Mouse (Mus musculus) 3T3-L1 (cell line): ENCODE measurements at regions not wholly inside any gene's neighbourhood (a gene's known extent, or its start where the extent isn't known, plus 50 kb on each side); places are given as distances from the start of the nearest gene placed in this dataset.

Experiments
- DNase-seq: peaks from one replicate; pipeline ENCODE4 v3.0.0-alpha.2; 2015; ENCODE audit warnings: low read depth, low spot score

DNA sequence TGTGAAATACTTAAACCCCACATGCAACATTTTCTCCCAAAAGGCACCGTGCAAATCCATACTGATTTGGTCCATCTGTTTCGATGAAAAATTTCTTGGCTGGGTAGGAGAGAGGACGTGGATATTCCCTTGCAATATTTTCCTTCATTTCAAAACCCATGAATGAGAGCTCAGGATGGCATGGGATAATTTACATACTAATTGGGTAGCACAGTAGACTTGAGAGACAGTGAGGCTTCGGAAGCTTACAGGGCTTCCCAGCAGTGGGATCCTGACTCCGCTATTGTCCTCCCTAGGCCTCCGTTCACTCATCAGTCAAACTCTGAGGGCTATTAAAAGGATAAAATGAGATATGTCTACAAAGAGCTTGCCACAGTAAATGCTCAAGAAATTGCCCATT lies 59.8 kb downstream of the Sox3 start:
- DNase-seq = no peak

DNA sequence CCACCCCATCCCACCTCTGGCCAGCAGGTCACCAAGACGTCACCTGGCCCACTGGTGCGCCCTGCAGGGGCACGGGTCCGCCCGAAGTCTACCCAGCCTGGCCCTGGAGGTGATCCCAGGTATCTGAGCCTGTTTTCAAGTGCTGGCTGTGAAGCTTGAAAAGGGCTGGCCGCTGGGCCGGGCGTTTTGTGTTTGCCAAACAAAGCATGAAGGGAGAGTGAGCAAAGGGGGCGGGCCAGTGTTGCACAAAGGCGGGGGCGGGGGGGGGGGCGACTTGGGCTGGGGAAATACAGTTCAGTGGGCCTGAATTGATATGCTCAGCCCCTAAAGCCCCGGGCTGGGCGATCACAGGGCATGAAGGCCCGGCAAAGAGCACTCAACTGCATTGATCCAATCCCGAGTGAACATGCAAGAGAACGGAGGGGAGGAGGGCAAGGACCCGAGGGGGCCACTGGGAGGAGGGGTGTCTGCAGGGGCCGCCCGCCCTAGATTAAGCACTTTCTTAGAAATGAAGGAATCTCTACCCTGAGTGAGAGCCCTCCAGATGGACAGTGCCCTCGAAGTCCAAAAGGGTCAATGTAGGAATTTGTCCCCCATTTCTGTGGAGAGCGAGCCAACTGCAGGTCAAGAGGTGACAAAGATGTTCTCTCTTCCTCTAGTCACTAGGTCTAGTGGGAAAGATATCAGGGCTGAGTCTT lies 61.8 kb downstream of the Sox3 start:
- no peak for DNase-seq

DNA sequence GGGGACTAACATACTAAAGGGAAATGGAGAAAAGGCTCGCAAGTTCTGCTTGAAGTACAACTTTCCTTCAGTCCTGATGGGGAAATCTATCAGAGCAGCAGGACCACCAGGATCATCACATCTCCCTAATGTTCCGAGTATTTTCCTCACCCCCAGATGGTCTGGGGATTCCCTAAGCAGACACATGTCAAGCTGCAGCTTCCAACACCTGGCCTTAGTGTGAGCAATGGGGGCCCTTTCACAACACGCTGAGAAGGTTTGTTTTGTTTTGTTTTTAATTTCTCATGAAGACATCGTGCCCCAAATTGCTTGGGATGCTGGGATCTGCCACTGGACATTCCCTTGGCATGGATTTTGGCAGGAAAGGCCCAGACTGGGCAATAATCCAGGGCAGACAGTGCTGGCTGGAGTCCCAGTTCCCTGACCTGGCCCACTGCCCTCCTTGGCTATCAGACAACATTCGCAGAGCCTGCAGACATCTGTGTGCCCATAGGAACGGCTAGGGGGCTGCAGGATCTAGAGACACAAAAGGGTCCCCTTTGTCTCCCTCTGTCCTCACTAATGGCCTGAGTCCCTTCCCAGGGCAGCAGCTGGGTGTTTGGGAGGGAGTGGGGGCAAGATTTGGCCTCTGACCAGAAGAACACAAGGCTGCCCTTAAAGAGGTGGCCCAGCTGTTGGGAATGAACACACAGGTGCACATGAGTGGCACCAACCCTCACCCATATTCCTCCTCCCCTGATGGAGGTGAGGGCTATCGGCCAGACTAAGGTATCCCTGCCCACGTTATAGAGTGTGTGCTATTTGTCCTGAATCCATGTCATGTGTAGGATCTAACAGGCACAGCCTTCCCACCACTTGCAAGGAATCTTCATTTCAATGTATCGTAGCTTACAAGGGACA lies 67.8 kb downstream of the Sox3 start:
- DNase-seq = no peak

DNA sequence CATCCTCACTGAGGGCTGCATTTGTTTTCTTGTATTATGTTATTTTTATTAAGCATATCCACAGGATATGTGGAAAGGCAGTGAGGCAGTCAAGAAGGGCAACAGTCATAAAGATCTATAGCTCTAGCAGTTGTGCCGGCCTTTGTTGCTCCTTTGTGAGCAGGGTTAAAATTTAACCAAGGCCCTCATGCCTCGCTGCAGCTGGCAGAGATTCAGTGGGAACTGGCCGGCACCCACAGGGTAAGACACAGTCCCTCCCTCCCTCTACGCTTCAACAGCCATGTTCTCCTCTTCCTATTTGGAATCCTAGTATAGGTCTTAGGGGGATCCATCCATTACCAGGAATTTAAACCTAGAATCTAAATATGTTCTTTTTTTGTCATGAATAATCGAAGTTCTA lies 94.7 kb downstream of the Sox3 start:
- DNase-seq = no peak

DNA sequence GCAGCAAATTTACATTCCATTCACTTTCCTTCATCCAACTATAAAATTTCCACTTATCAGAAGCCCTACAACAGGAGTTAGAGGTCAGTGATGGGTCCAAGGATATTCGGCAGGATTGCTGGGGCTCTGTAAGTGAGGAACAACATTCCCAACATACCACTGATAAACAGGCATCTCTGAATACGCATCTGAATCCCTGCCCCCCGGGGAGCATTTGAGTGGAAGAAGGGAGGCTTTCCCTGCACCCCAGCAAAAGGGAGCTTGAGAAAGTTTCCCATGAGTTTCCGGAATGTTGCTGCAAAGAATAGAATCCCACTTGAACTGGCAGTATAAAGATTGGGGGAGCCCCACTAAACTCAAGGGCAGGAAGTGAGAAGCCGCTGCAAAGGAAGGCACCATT lies 112.5 kb downstream of the Sox3 start:
- DNase-seq = no peak

DNA sequence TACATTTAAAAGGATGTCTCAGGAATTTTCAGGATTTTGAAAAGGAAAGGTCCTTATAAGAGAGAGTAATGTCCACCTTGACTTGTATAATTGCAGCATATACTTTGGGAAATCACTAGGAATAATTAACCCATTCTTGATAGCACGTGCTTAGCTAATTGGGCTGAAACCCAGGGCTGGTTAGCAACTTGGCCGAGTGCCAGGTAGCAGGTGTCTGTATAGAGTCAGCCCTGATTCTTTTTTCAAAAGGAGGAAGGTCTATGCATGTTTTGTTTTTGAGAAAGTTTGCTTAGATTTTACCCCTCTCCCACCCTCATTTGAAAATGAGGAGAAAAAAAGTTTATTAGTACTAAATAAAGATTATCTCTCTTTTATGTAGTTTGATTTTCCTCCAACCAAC lies 113.1 kb downstream of the Sox3 start:
- no peak for DNase-seq

DNA sequence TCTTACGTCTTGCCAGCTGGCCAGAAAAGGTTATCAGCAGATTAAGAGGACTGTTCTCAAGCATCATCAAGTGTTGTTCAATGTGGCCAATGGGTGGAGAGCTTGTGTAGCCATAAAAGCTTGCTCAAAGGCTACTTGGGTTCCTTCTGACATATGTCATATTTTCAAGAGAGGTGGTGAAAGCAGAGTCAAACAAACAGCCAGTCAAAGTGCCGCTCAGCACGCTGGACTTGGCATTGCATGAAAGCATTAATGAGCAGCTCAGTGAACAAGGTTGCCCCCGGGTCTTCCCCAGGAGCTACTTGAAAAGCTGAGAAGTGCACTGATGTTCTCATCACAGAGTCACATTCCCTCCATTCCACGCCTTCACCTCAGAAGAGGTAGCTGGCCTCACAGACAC lies 119.6 kb downstream of the Sox3 start:
- DNase-seq = no peak

DNA sequence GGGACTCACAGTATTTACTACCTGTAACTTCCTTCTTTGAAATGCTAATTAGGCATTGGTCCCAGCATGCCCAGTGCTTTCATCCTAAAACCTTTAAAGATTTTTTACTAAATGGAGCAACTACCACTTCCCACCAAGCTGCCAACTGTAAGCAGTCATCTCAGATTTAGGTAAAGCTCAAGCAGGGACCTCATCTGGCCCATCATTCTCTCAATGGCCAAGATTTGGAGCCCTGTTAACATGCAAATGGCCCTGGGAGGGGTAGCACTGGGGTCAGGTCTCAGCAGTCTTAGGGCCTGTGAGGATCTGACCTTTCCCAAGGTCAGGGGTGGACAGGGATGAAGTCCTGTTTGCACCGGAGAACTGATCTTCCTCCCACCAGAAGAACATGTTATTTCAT lies 120.8 kb downstream of the Sox3 start:
- DNase-seq = no peak

DNA sequence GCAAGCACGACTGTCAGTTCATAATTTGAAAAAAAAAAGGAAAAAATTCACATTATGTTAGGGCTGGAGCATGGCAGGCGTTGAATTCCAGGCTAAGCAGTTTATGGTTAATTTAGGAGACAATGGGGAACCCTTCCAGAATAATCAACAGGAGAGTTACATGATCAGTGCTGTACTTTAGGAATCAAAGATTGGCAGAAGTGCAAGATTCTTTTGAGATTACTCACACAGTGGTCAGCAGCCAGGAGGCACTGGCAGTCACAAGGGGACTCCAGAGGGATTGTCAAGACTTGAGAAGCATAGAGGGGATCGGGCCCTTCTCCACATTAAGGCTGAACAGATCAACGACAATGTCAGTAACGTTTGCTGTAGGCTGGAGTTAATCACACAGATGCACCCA lies 142.8 kb downstream of the Sox3 start:
- peak; percentile 12 for DNase-seq

DNA sequence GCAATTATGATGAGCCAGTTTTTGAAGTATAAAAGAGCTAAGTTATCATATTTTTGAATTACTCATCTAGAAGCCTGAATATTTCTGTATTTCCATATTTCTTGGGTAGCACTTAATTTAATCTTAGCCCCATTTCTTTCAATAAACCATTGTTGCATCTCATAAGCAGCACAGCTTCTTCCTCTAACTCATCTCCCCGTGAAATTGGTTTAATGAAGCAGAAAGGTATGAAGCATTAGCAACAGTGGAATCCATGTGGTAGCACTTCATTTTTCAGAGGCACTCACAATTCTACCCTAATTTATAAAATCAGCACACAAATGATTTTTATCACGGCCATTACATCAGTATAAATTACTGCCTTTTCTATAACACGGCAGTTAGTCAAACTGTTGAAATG lies 149.3 kb downstream of the Sox3 start:
- DNase-seq = no peak

DNA sequence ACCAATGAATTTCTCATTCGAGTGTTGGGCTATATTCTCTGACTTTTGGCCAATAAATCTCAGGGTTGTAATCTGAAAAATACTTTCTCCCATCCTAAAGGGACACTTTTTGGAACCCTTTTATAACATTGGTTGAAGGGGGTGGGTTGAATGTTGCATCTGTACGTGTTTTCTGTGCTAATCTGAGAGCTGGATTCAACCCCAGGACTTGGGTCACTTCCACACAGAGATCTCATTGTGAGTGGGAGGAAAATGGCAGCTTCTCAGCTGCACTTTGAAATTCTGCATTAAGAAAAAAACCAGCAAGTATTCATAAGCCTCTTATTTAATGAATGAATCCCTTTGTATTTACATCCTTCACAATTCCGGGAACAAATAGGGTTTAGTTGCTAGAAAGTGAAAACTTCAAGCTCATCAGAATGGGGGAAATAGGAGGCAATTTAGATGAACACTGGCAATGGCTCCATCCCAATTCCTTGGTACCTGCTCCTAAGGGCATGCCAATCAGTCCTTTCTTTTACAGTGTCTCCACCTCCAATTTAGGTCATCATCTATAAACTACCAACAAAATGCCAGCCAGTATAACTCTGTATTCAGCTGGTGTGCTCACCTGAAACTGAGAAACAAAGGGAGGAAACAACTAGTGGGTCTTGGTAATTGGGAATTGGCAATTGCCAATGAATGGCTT lies 150.1 kb downstream of the Sox3 start:
- DNase-seq = no peak

DNA sequence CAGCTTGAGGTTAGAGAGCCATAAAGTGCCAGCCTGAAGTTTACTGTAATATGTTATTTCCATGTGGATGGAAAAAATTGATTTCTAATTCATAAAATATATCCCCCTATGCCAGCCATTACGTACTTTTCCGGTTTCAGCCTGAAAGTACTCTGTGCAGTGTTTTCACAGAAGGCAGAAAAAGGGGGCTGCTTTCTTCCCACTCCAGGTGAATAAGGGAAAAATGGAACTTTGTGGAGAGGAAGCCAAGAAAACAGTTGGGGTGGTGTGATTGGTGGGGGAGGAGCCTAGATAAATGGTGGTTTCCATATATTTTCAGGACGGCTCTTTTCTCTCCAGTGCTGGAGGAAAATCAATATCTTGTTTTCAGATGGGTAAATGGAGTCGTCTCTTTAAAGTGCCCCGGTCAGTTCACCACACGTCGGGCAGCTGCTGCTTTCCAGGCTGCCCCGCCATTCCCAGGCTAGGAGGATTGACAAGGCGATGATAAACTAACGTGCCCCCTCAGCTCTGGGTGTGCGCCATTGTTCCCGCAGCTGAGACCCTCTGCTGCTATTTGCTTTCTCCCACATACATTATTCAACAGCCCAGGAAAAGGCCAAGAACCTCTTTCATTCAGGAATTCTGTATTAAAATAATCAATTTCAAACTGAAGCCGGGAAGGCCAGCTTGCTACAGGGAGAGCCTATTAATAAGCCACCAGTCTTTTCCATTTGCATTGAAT lies 127.1 kb upstream of the Atp11c start:
- no peak for DNase-seq

DNA sequence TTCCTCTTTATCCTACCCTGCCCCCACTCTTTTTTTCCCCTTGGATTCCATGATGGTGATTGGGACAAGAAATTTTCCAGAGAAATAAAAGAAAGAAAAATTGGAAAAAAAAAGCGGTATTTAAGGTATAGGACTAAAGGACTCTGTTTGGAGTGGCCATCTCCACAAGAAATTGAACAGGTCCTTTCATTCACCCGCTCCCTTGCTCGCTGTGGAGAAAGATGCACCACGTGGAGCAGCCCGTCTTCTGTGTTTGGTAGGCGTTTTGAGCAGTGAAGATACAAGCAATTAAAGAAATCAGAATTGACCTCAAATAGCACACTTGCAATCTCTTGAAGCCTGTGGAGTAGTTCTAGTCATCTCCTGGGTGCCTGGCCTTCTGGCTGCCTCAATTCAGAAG lies 126.3 kb upstream of the Atp11c start:
- DNase-seq = no peak

DNA sequence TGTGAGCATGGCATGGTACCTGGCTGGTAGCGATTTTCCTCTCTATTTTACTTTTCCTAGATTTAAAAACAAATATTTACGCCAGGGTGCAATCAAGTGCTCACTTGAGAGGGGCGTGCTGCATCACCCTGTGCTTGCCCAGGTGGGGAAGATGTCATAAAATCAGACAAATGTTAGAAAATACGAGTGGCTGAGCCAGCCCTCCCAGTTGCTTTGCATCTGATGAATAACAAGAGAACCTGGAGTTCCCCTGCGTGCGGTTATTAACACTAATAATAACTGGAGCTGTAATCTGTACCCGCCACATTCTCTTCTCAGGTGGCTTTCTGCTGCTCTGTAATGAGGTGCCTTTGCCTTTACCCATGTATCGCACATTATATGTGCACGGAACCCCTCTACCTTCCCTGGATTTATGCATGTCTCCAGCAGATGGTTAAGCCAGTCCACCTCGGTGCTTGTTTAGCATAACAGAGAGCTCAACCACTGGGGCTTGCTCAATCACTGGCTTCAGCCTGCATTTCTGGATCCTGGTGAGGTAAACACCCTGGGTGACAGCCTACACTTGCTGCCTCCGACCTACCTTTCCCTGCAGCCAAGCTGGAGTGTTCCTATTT lies 125.8 kb upstream of the Atp11c start:
- DNase-seq = no peak

DNA sequence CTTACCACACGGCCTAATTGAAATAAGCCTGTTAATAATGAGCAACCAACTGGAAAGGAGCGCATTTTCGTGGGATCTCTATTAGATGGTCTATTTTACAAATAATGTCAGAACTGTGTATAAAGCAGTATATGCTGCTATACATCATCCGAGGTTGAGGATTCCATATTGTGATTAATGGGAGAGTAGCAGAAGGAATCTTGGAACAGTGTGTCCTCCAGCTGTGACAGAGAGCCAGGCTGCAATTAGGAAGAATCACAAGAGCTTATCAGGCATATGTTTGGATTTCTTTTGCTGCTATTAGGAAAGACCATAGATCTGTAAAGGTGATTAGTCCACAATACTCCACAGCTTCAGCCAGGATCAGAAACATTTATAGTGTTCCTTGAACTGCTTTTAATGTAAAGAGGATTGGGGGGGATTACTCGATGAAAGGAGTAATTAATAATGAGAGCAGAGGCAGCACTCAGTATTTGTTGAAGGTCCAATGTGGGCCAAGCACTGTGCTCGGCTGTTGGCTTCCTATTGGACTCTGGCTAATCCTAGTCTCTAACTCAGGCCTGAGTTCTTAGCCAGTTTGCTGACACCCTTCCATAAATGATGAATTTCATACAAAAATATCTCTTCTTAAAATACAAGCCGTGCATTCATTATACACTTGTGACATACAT lies 88.7 kb upstream of the Atp11c start:
- DNase-seq = no peak

DNA sequence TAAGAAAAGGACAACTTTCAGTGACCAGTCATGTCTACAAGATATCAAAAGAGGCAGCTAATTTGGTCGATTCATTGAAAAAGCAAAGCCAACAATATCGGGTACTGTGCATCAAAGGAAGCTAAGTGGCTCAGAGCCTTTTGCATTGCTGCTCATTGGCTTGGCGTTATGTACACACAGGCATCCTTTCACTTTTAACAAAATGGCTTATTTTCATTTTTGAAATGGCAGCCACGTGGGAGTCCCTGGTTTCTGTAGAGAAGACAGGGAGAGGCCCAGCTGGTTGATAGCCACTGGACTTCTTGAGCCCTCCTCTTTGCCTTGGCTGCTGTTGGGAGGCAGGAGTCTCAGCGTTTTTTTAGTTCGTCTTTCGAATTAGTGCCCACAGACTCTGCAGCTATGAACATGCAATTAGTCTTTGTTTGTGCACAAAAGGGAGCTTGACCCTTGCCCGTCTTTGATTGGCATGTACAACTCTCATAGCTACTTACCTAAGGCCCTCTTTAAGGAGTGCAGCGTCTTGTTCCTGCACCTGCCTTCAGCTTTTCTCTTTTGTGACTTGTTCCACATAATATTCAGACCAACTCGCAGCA lies 52.3 kb upstream of the Atp11c start:
- DNase-seq = no peak
